Mouse (Mus musculus) lung, embryonic 16.5 days (tissue): Measurements from ENCODE around the gene Ccl22. TPM values are rescaled to one million over a fixed set of nuclear protein-coding genes. Genes with fewer than 3 reads are reported as not detected.

ENCODE experiments used
- ATAC-seq: fragments of 200-750 bp; cut with Nextera tagmentation; 2 replicates; pipeline ENCODE4 v1.8.0; 2017; ENCODE audit warnings: low read depth, mild to moderate bottlenecking, moderate library complexity
- H3K27ac ChIP-seq: fragments of 300-500 bp; sonication (generic); 2 replicates; pipeline ENCODE4 v1.5.1; 2014; ENCODE audit warnings: mild to moderate bottlenecking, control low read depth, low read length
- H3K27me3 ChIP-seq: fragments of 300-500 bp; sonication (generic); 2 replicates; pipeline ENCODE4 v1.6.1; 2014; ENCODE audit warnings: low read depth, low read length, mixed read lengths; ENCODE audit not compliant: control insufficient read depth, insufficient read depth
- H3K36me3 ChIP-seq: fragments of 300-500 bp; sonication (generic); 2 replicates; pipeline ENCODE4 v1.6.1; 2014; ENCODE audit warnings: low read length; ENCODE audit not compliant: control insufficient read depth, insufficient read depth
- H3K4me1 ChIP-seq: fragments of 300-500 bp; sonication (generic); replicated peaks from 2 replicates; pipeline ENCODE4 v1.6.1; 2014; ENCODE audit warnings: low read length, mixed read lengths; ENCODE audit not compliant: control insufficient read depth, insufficient read depth
- H3K4me2 ChIP-seq: fragments of 300-500 bp; sonication (generic); 2 replicates; pipeline ENCODE4 v1.6.1; 2014; ENCODE audit warnings: low read depth, low read length, control low read depth
- H3K4me3 ChIP-seq: fragments of 300-500 bp; sonication (generic); 2 replicates; pipeline ENCODE4 v1.5.1; 2014; ENCODE audit warnings: mild to moderate bottlenecking, low read length, control low read depth
- H3K9ac ChIP-seq: fragments of 300-500 bp; sonication (generic); 2 replicates; pipeline ENCODE4 v1.6.1; 2014; ENCODE audit warnings: low read length, control low read depth
- H3K9me3 ChIP-seq: fragments of 300-500 bp; sonication (generic); 2 replicates; pipeline ENCODE4 v1.6.1; 2016; ENCODE audit warnings: low read length; ENCODE audit not compliant: control insufficient read depth
- WGBS: fragments of 180-500 bp; shearing (Covaris S2); extraction: QIAGEN DNeasy Blood & Tissue Kit; methylation state at CpG from one replicate; pipeline ENCODE4 v1.1.7; 2014; 5-methylcytosine and 5-hydroxymethylcytosine counted together
- polyA plus RNA-seq: library from polyadenylated mRNA; unstranded; fragments of >200 nt; fragmentation: Nextera tagmentation; extraction: Ambion mirVana; gene quantifications from 2 replicates; pipeline ENCODE4 v1.2.1, GENCODE M21; 2015

Gene Ccl22
- polyA plus RNA-seq, 1 experiment from 2014 or later = not detected

DNA sequence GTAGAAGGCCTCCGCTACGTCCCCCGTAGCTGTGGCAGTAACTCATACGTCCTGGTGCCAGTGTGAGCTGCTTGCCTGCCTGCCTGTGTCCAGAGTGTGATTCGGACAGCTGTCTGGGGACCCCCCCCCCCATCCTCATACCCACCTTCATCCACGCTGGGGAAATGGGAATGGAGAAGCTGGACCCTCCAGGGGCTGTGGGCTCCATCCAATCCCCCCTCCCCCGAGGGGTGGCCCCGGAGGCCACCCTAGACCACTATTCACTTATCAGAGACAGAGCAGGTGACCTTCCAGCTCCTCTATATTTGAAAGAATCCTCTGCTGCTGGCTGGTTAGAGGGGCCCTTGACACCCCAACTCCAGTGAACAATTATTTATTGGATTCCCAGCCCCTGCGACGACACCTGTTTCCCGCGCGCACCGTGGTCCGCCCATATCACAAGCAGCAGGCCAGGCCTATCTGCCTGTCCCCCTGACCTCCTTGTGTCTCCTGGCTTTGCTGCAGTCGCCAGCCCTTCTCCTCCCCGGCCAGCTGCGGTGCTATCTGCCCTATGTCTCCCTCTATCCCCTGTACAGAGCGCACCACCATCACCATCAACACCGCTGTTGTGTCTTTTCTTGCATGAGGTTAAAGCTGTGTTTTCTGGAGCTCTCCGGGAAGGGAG lies 35.2 kb downstream of the Ccl22 start:
- no peak for ATAC-seq
- Histone ChIP-seq H3K36me3 (no peaks in the 10 kb centered on the region), H3K4me1 (peaks cover 21% of the 10 kb centered on the region), H3K27ac (no peak overlapping the region), H3K9me3 (no peaks in the 10 kb centered on the region), H3K4me3 (no peak overlapping the region), H3K27me3 (no peaks in the 10 kb centered on the region), H3K4me2 (no peak overlapping the region), H3K9ac (no peak overlapping the region)
- WGBS = 79% methylated on average over 21 of the region's 21 CpGs

DNA sequence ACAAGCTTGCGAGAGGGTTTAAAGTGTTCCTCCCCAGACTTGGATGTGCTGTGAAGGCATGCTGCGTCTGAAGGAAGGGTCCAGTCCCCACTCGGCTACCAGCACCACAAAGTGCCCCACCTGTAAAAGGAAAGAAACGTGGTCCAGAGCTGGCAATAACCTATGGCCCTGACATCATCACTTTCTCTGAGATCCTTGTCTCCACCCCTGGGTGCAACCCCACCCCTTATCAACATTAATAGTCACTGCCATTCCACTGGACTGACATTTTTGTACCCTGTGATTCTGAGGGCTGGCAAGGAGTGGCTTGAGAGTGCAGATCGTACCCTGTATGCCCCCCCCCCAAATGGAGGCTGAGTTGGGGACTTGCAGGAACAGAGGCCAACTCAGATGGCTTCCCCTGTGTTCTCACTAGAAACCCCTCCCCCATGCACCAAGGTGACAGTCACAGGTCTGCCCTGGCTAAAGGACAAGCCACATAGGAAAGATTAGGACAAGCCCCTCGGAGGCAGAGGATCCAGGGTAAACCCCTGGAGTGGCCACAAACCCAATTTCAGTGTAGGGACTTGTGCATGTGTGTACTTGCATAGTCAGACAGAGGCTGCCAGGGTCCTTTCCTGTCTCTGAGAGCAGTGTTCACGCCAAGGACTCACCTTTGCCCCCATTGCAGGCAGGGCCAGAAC lies 35.9 kb downstream of the Ccl22 start:
- H3K27ac ChIP-seq = no peak overlapping the region
- H3K9ac ChIP-seq = no peak overlapping the region
- H3K4me2 ChIP-seq = no peak overlapping the region

GRCm38 (mm10) chr8:94781838-94782235 lies 36.4 kb downstream of the Ccl22 start:
- peaks cover 21% of the 10 kb centered on the region for H3K4me1 ChIP-seq
- no peaks in the 10 kb centered on the region for H3K36me3 ChIP-seq
- no peak overlapping the region for H3K4me3 ChIP-seq
- H3K9me3 ChIP-seq = no peaks in the 10 kb centered on the region
- H3K4me2 ChIP-seq = no peak overlapping the region
- no peak overlapping the region for H3K9ac ChIP-seq
- peak; percentile 36; the same call in 1 of the 2 replicates for ATAC-seq
- no peaks in the 10 kb centered on the region for H3K27me3 ChIP-seq
- 13% methylated on average over 11 of the region's 11 CpGs for WGBS
- no peak overlapping the region for H3K27ac ChIP-seq

More for the DNA sequence above, 35.9 kb downstream of the Ccl22 start:
- Histone ChIP-seq H3K4me1 (peaks cover 21% of the 10 kb centered on the region), H3K4me3 (no peak overlapping the region), H3K36me3 (no peaks in the 10 kb centered on the region), H3K27me3 (no peaks in the 10 kb centered on the region), H3K9me3 (no peaks in the 10 kb centered on the region)
- ATAC-seq = no peak
- WGBS = 54% methylated on average over 7 of the region's 7 CpGs

- H3K4me3 ChIP-seq = no peak overlapping the region
- no peak overlapping the region for H3K27ac ChIP-seq
- H3K36me3 ChIP-seq = no peaks in the 10 kb centered on the region
- H3K27me3 ChIP-seq = no peaks in the 10 kb centered on the region
- H3K9me3 ChIP-seq = no peaks in the 10 kb centered on the region
- H3K9ac ChIP-seq = no peak overlapping the region
- peaks cover 10% of the 10 kb centered on the region; the same call in 1 of the 2 replicates for H3K4me1 ChIP-seq
- no peak overlapping the region for H3K4me2 ChIP-seq
- ATAC-seq = no peak
- 63% methylated on average over 4 of the region's 4 CpGs for WGBS
Measured at GRCm38 (mm10) chr8:94783890-94784289, 38.5 kb downstream of the Ccl22 start.

DNA sequence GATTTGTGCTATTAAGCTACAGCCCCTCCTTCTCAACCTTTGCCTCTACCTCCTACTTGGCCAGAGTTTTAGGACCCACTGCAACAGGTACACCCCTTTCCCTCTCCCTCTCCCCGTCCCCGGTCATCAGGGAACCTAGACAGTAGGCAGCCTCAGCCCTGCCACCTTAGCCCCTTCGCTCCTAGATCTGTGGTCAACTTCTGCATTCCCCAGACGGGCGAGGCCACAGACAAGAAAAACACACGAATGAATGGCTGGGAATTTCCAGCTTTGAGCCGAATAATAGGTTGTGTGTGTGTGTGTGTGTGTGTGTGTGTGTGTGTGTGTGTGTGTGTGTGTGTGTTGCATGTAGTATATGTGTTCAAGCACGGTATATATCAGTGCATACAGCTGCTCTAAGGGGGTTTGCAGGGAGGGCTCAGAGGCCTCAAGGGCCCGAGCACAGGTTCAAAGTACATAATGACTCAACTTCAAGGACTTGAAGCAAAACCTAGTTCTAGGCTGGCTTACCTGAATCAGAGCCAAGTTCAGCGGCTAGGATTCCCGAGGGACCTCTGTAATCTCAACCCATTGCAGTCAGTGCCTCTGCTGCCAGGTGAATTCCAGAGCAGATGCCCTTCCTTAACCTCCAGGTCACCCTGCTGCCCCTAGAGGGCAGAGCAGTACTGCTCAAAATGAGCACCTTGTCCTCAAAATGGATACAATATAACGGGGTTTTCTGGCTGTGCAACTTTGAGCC lies 40.0 kb downstream of the Ccl22 start:
- no peaks in the 10 kb centered on the region for H3K36me3 ChIP-seq
- H3K4me3 ChIP-seq = no peak overlapping the region
- no peaks in the 10 kb centered on the region for H3K9me3 ChIP-seq
- no peaks in the 10 kb centered on the region for H3K27me3 ChIP-seq
- no peak overlapping the region for H3K4me2 ChIP-seq
- peak; percentile 71 for ATAC-seq
- WGBS = 34% methylated on average over 12 of the region's 12 CpGs
- peaks cover 10% of the 10 kb centered on the region; the same call in 1 of the 2 replicates for H3K4me1 ChIP-seq
- no peak overlapping the region for H3K9ac ChIP-seq
- H3K27ac ChIP-seq = peak overlapping the region; percentile 83

- Histone ChIP-seq H3K36me3 (no peaks in the 10 kb centered on the region), H3K4me1 (peaks cover 10% of the 10 kb centered on the region; the same call in 1 of the 2 replicates), H3K4me2 (no peak overlapping the region), H3K27ac (peak overlapping the region; percentile 83), H3K4me3 (no peak overlapping the region), H3K27me3 (no peaks in the 10 kb centered on the region), H3K9ac (no peak overlapping the region), H3K9me3 (no peaks in the 10 kb centered on the region)
- ATAC-seq = no peak
- WGBS = 60% methylated on average over 6 of the region's 6 CpGs
Measured at GRCm38 (mm10) chr8:94785995-94786595, 40.7 kb downstream of the Ccl22 start.

DNA sequence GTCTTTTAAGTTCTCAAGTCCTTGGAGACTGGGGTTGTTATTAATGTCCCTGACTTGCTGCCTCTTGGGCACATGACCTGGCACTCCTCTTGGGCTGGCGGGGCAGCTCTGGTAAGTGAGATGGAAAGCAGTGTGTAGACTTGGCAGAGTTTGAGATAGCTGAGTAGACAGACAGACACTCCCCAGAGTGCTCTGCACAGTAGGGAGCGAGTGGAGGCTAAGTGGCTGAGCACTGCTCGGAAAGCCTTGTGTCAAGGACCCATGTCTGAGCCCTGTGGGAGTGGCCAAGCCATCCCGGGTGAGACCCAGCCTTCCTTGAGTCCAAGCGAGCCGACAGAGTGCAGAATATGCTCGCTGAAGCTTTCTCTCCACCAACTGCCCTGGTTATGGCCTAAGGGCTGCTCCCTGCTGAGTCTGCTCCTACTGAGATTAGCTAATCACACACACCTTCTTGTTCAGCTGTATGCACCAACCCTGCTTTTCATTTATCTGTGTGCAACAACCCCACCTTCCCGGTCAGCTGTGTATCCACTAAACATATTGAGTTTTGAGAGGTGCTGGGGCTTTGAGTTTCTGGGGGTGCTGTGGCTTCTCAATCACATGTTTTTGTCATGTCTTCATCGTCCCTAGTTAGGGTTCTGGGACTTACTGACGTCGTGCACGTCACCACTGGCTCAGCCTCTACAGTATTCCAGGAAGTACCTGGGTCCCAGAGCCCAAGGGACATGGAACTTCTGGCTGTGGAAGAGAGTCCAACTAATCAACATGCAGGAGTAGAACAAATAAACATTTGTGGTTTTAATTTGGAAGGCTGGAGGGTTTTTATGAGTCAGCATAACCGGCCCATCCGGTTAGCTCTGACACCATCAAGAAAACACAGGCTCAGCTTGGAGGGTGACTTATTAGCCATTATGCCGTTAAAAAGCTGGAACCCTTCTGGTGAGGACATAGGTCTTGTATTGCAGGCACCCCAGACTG lies 42.4 kb downstream of the Ccl22 start:
- H3K4me2 ChIP-seq = no peak overlapping the region
- H3K4me1 ChIP-seq = peaks cover 3% of the 10 kb centered on the region; the same call in 1 of the 2 replicates
- H3K9ac ChIP-seq = no peak overlapping the region
- no peak overlapping the region for H3K4me3 ChIP-seq
- H3K9me3 ChIP-seq = no peaks in the 10 kb centered on the region
- H3K36me3 ChIP-seq = no peaks in the 10 kb centered on the region
- H3K27ac ChIP-seq = no peak overlapping the region
- ATAC-seq = peak; percentile 71
- 47% methylated on average over 15 of the region's 15 CpGs for WGBS
- no peaks in the 10 kb centered on the region for H3K27me3 ChIP-seq

GRCm38 (mm10) chr8:94789256-94789955 lies 44.0 kb downstream of the Ccl22 start:
- H3K4me3 ChIP-seq = no peak overlapping the region
- no peaks in the 10 kb centered on the region for H3K27me3 ChIP-seq
- H3K9ac ChIP-seq = no peak overlapping the region
- no peak overlapping the region for H3K27ac ChIP-seq
- no peaks in the 10 kb centered on the region for H3K9me3 ChIP-seq
- WGBS = 79% methylated on average over 10 of the region's 10 CpGs
- H3K4me1 ChIP-seq = peaks cover 3% of the 10 kb centered on the region; the same call in 1 of the 2 replicates
- ATAC-seq = no peak
- no peak overlapping the region for H3K4me2 ChIP-seq
- no peaks in the 10 kb centered on the region for H3K36me3 ChIP-seq
